Mouse (Mus musculus): ENCODE results near the gene Rin2.

GRCm38 (mm10) chr2:145740729-145741128 lies 65.7 kb downstream of the Rin2 start:
- TF ChIP-seq CTCF (IDR thresholded peaks at IDR 0.05; ENCODE audit: control insufficient read depth, insufficient read depth, insufficient replicate concordance, low read depth, low read length) (no peak), POLR2A (IDR thresholded peaks at IDR 0.05; ENCODE audit: control insufficient read depth, low read depth, low read length) (no peak)

Data from testis, adult 2 months (tissue).